Mouse (Mus musculus) thymus, adult 2 months (tissue): ENCODE measurements around the gene Dmrtc2. TPM values are rescaled to one million over a fixed set of nuclear protein-coding genes. Genes with fewer than 3 reads are reported as not detected.

Source experiments
- DNase-seq: peaks from one replicate; pipeline ENCODE4 v3.0.0; 2021
- H3K27ac ChIP-seq: fragments of 200-500 bp; 2 replicates; pipeline ENCODE4 v1.5.1; 2012; ENCODE audit warnings: low read length, control low read depth; ENCODE audit not compliant: control insufficient read depth, insufficient read depth
- H3K27me3 ChIP-seq: fragments of 200-500 bp; 2 replicates; pipeline ENCODE4 v1.6.1; 2012; ENCODE audit warnings: mild to moderate bottlenecking, low read length, moderate library complexity, mixed read lengths; ENCODE audit not compliant: control insufficient read depth, insufficient read depth
- H3K36me3 ChIP-seq: fragments of 200-500 bp; 2 replicates; pipeline ENCODE4 v1.6.1; 2012; ENCODE audit warnings: mild to moderate bottlenecking, low read length, moderate library complexity; ENCODE audit not compliant: control insufficient read depth, insufficient read depth
- H3K4me1 ChIP-seq: fragments of 200-500 bp; replicated peaks from 2 replicates; pipeline ENCODE4 v1.6.1; 2012; ENCODE audit warnings: low read length; ENCODE audit not compliant: control insufficient read depth, insufficient read depth
- H3K4me3 ChIP-seq: fragments of 200-500 bp; 2 replicates; pipeline ENCODE4 v1.5.1; 2012; ENCODE audit warnings: mild to moderate bottlenecking, low read length, control low read depth, moderate library complexity; ENCODE audit not compliant: control insufficient read depth, insufficient read depth
- CTCF ChIP-seq: fragments of 200-500 bp; IDR thresholded peaks from 2 replicates; pipeline ENCODE4 v1.5.1; 2012; ENCODE audit warnings: mild to moderate bottlenecking, control low read depth, low read length, moderate library complexity, borderline replicate concordance; ENCODE audit not compliant: control insufficient read depth, poor library complexity, insufficient read depth; ENCODE audit errors: extremely low read depth
- POLR2A ChIP-seq: fragments of 200-500 bp; IDR thresholded peaks from 2 replicates; pipeline ENCODE4 v1.6.1; 2012; ENCODE audit warnings: mild to moderate bottlenecking, low read length, control low read depth, moderate library complexity; ENCODE audit not compliant: control insufficient read depth, poor library complexity, insufficient read depth; ENCODE audit errors: extremely low read depth
- WGBS: fragments of 180-500 bp; shearing (Covaris S2); methylation state at CpG from one replicate; pipeline ENCODE4 v1.1.7; 2018; 5-methylcytosine and 5-hydroxymethylcytosine counted together
- polyA plus RNA-seq: library from polyadenylated mRNA; depleted of rRNA; stranded (reverse); fragments of >200 nt; gene quantifications from 2 replicates; pipeline ENCODE4 v1.2.3, GENCODE M21; 2012

Dmrtc2 gene
- polyA plus RNA-seq, 1 experiment: not detected

- DNase-seq: no peak
- WGBS: 37% methylated on average over 4 of the region's 4 CpGs
- no peaks in the 10 kb centered on the region for H3K36me3 ChIP-seq
Measured at GRCm38 (mm10) chr7:24862853-24863252, 7.0 kb upstream of the Dmrtc2 start.

GRCm38 (mm10) chr7:24864156-24864555, 5.7 kb upstream of the Dmrtc2 start:
- no peaks in the 10 kb centered on the region for H3K27me3 ChIP-seq
- TF ChIP-seq POLR2A (no peak), CTCF (no peak)
- H3K4me3 ChIP-seq: no peak overlapping the region
- H3K4me1 ChIP-seq: no peaks in the 10 kb centered on the region
- no peak for DNase-seq
- H3K27ac ChIP-seq: no peak overlapping the region
- 55% methylated on average over 6 of the region's 6 CpGs for WGBS
- H3K36me3 ChIP-seq: no peaks in the 10 kb centered on the region

More at GRCm38 (mm10) chr7:24862853-24863252, 7.0 kb upstream of the Dmrtc2 start:
- H3K27ac ChIP-seq: no peak overlapping the region
- H3K4me3 ChIP-seq: no peak overlapping the region
- no peaks in the 10 kb centered on the region for H3K4me1 ChIP-seq
- no peak for TF ChIP-seq CTCF
- H3K27me3 ChIP-seq: no peaks in the 10 kb centered on the region

- no peak overlapping the region for H3K4me3 ChIP-seq
- H3K4me1 ChIP-seq: no peaks in the 10 kb centered on the region
- WGBS: 76% methylated on average over 17 of the region's 17 CpGs
- no peaks in the 10 kb centered on the region for H3K27me3 ChIP-seq
- TF ChIP-seq POLR2A: no peak
- no peak for TF ChIP-seq CTCF
- H3K36me3 ChIP-seq: no peaks in the 10 kb centered on the region
- no peak for DNase-seq
- no peak overlapping the region for H3K27ac ChIP-seq
Measured at GRCm38 (mm10) chr7:24869080-24869479, 777 bp upstream of the Dmrtc2 start.

GRCm38 (mm10) chr7:24877588-24877987, 7.7 kb downstream of the Dmrtc2 start:
- TF ChIP-seq POLR2A: no peak
- TF ChIP-seq CTCF: no peak
- no peak for DNase-seq
- Histone ChIP-seq H3K4me3 (no peak overlapping the region), H3K27ac (no peak overlapping the region), H3K36me3 (no peaks in the 10 kb centered on the region), H3K27me3 (no peaks in the 10 kb centered on the region), H3K4me1 (no peaks in the 10 kb centered on the region)
- 70% methylated on average over 3 of the region's 3 CpGs for WGBS

- no peaks in the 10 kb centered on the region for H3K4me1 ChIP-seq
- WGBS: 95% methylated on average over 2 of the region's 2 CpGs
- no peak overlapping the region for H3K4me3 ChIP-seq
- H3K36me3 ChIP-seq: no peaks in the 10 kb centered on the region
- no peak for DNase-seq
- TF ChIP-seq POLR2A: no peak
- no peak for TF ChIP-seq CTCF
- no peaks in the 10 kb centered on the region for H3K27me3 ChIP-seq
- no peak overlapping the region for H3K27ac ChIP-seq
Measured at GRCm38 (mm10) chr7:24879620-24880019, 9.8 kb downstream of the Dmrtc2 start.

GRCm38 (mm10) chr7:24882416-24883199, 12.8 kb downstream of the Dmrtc2 start:
- TF ChIP-seq CTCF (no peak), POLR2A (no peak)
- H3K4me3 ChIP-seq: no peak overlapping the region
- H3K4me1 ChIP-seq: peaks cover 14% of the 10 kb centered on the region
- peaks cover 19% of the 10 kb centered on the region for H3K36me3 ChIP-seq
- no peak for DNase-seq
- no peaks in the 10 kb centered on the region for H3K27me3 ChIP-seq
- WGBS: 97% methylated on average over 9 of the region's 9 CpGs
- H3K27ac ChIP-seq: no peak overlapping the region
